In the genomic region with DNA sequence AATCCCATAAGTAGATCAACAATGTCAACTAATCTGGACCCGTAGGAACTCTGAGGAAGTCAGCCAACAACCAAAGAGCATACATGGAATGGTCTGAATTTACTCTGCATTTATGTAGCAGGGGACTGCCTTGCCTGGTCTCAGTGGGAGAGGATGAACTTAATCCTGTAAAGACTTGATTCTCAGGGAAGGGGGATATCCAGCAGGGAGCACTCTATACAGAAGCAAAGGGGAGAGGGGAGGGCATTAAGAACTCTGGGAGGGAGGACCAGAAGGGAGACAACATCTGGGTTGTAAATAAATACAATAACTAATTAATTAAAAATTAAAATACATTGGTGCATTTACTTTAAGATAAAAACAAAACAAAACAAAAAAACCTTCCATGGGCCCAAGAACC, we compare ENCODE assay signal across 17 mouse cellular contexts.
"Had no signal": no experiment of that assay in that cellular context is flagged by ENCODE, and none has a peak within 500 bp of the region (broad histone marks: within the 10 kb centered on the region; RNA-seq: fewer than 3 reads in every experiment).

No protein-coding gene starts in this region.

- H3K4me2 ChIP-seq: liver, embryonic 12.5 days; lung, embryonic 14.5 days; midbrain, embryonic 13.5 days; neural tube, embryonic 13.5 days; neural tube, embryonic 15.5 days had no signal

- H3K4me1 ChIP-seq: liver, embryonic 12.5 days; midbrain, embryonic 10.5 days; midbrain, embryonic 13.5 days; neural tube, embryonic 13.5 days; neural tube, embryonic 15.5 days had no signal

- H3K9ac ChIP-seq: liver, embryonic 12.5 days; liver, embryonic 14.5 days; lung, embryonic 14.5 days; midbrain, embryonic 13.5 days; neural tube, embryonic 13.5 days; neural tube, embryonic 15.5 days had no signal

- H3K27ac ChIP-seq: liver, embryonic 12.5 days; liver, embryonic 14.5 days; midbrain, embryonic 10.5 days; midbrain, embryonic 13.5 days; neural tube, embryonic 13.5 days; neural tube, embryonic 15.5 days had no signal

- H3K36me3 ChIP-seq: liver, embryonic 12.5 days; midbrain, embryonic 10.5 days; midbrain, embryonic 13.5 days; neural tube, embryonic 13.5 days; neural tube, embryonic 15.5 days had no signal

- H3K27me3 ChIP-seq: liver, embryonic 12.5 days; midbrain, embryonic 13.5 days; neural tube, embryonic 13.5 days; neural tube, embryonic 15.5 days had no signal

- H3K9me3 ChIP-seq: liver, embryonic 12.5 days; midbrain, embryonic 10.5 days; midbrain, embryonic 13.5 days; neural tube, embryonic 13.5 days; neural tube, embryonic 15.5 days had no signal

- ATAC-seq: liver, embryonic 12.5 days; midbrain, embryonic 13.5 days had no signal

- H3K4me3 ChIP-seq: liver, embryonic 12.5 days; midbrain, embryonic 10.5 days; midbrain, embryonic 13.5 days; myocyte; neural tube, embryonic 13.5 days; neural tube, embryonic 15.5 days had no signal

- DNase-seq: lung, adult 18-20 months; lung, embryonic 14.5 days; lung, postnatal 10 days; lung, postnatal 4 days; right cerebral cortex, postnatal 25 days; right cerebral cortex, postnatal 4 days; spleen, adult 18-20 months; thymus, adult 2 months; thymus, postnatal 25 days; thymus, postnatal 4 days had no signal
